Mouse (Mus musculus) forebrain, postnatal 0 days (tissue): ENCODE results near the gene Lmx1a. TPM values are rescaled to one million over a fixed set of nuclear protein-coding genes. Genes with fewer than 3 reads are reported as not detected.

Source experiments
- ATAC-seq: fragments of 200-750 bp; cut with Nextera tagmentation; 2 replicates; pipeline ENCODE4 v1.8.0; 2017; ENCODE audit warnings: mild to moderate bottlenecking, moderate library complexity
- DNase-seq: peaks from one replicate; pipeline ENCODE4 v3.0.0-alpha.2; 2015
- H3K27ac ChIP-seq: fragments of 300-500 bp; sonication (generic); 2 replicates; pipeline ENCODE4 v1.5.1; 2014; ENCODE audit warnings: low read depth, mild to moderate bottlenecking, antibody characterized with exemption, low read length, moderate library complexity, mixed read lengths
- H3K27me3 ChIP-seq: fragments of 300-500 bp; sonication (generic); 2 replicates; pipeline ENCODE4 v1.6.1; 2014; ENCODE audit warnings: mild to moderate bottlenecking, low read length, mixed read lengths; ENCODE audit not compliant: insufficient read depth
- H3K36me3 ChIP-seq: fragments of 300-500 bp; sonication (generic); 2 replicates; pipeline ENCODE4 v1.6.1; 2014; ENCODE audit warnings: mild to moderate bottlenecking, moderate library complexity; ENCODE audit not compliant: insufficient read depth
- H3K4me1 ChIP-seq: fragments of 300-500 bp; sonication (generic); 2 replicates; pipeline ENCODE4 v1.6.1; 2014; ENCODE audit warnings: antibody characterized with exemption; ENCODE audit not compliant: insufficient read depth
- H3K4me2 ChIP-seq: fragments of 300-500 bp; sonication (generic); 2 replicates; pipeline ENCODE4 v1.6.1; 2014; ENCODE audit warnings: low read depth, mild to moderate bottlenecking, moderate library complexity
- H3K4me3 ChIP-seq: fragments of 300-500 bp; sonication (generic); 2 replicates; pipeline ENCODE4 v1.5.1; 2014; ENCODE audit warnings: low read depth, low read length, mixed read lengths
- H3K9ac ChIP-seq: fragments of 300-500 bp; sonication (generic); 2 replicates; pipeline ENCODE4 v1.6.1; 2014; ENCODE audit warnings: mild to moderate bottlenecking
- H3K9me3 ChIP-seq: fragments of 300-500 bp; sonication (generic); 2 replicates; pipeline ENCODE4 v1.6.1; 2016; ENCODE audit warnings: low read length
- CTCF ChIP-seq: sonication (generic); IDR thresholded peaks from 2 replicates; pipeline ENCODE4 v1.5.1; 2016; ENCODE audit warnings: antibody characterized with exemption, control low read depth, low read depth
- WGBS: fragments of 180-500 bp; shearing (Covaris S2); extraction: QIAGEN DNeasy Blood & Tissue Kit; methylation state at CpG from one replicate; pipeline ENCODE4 v1.1.7; 2014; 5-methylcytosine and 5-hydroxymethylcytosine counted together
- polyA plus RNA-seq: library from polyadenylated mRNA; unstranded; fragments of >200 nt; fragmentation: Nextera tagmentation; extraction: Ambion mirVana; gene quantifications from 2 replicates; pipeline ENCODE4 v1.2.1, GENCODE M21; 2015
- total RNA-seq: library from RNA; depleted of rRNA; stranded (reverse); fragments of >200 nt; gene quantifications from 2 replicates; pipeline ENCODE4 v1.2.3, GENCODE M21; 2014

Lmx1a gene
- total and polyA plus RNA-seq, 2 experiments from 2014 or later, result 1.5 to 5.2 TPM

- WGBS, result 3% methylated on average over 19 of the region's 19 CpGs
- H3K4me3 ChIP-seq, result peak overlapping the region; percentile 29
- DNase-seq, result no peak
- TF ChIP-seq CTCF, result no peak
- H3K36me3 ChIP-seq, result no peaks in the 10 kb centered on the region
- ATAC-seq, result peak; percentile 83
- peaks cover 5% of the 10 kb centered on the region; the same call in 1 of the 2 replicates for H3K27me3 ChIP-seq
- no peak overlapping the region for H3K27ac ChIP-seq
- H3K4me2 ChIP-seq, result peak overlapping the region; percentile 58
- no peaks in the 10 kb centered on the region for H3K4me1 ChIP-seq
- peak overlapping the region; percentile 40 for H3K9ac ChIP-seq
- no peaks in the 10 kb centered on the region for H3K9me3 ChIP-seq
Observed at GRCm38 (mm10) chr1:167661123-167661522, 27.9 kb upstream of the Lmx1a start.

- Histone ChIP-seq H3K36me3 (no peaks in the 10 kb centered on the region), H3K4me3 (no peak overlapping the region), H3K4me1 (no peaks in the 10 kb centered on the region), H3K9ac (no peak overlapping the region), H3K27me3 (peaks cover 5% of the 10 kb centered on the region; the same call in 1 of the 2 replicates), H3K27ac (no peak overlapping the region), H3K4me2 (no peak overlapping the region), H3K9me3 (no peaks in the 10 kb centered on the region)
- no peak for DNase-seq
- 33% methylated on average over 5 of the region's 5 CpGs for WGBS
- ATAC-seq, result no peak
- no peak for TF ChIP-seq CTCF
Observed at GRCm38 (mm10) chr1:167663136-167663535, 25.9 kb upstream of the Lmx1a start.

- H3K27ac ChIP-seq, result no peak overlapping the region
- WGBS, result 33% methylated on average over 6 of the region's 6 CpGs
- H3K4me2 ChIP-seq, result no peak overlapping the region
- no peaks in the 10 kb centered on the region for H3K36me3 ChIP-seq
- no peak overlapping the region for H3K4me3 ChIP-seq
- ATAC-seq (no peak), DNase-seq (peak; percentile 60)
- H3K9ac ChIP-seq, result no peak overlapping the region
- peaks cover 14% of the 10 kb centered on the region; the same call in 1 of the 2 replicates for H3K27me3 ChIP-seq
- peak; percentile 79 for TF ChIP-seq CTCF
- no peaks in the 10 kb centered on the region for H3K4me1 ChIP-seq
- no peaks in the 10 kb centered on the region for H3K9me3 ChIP-seq
Observed at GRCm38 (mm10) chr1:167669796-167670195, 19.2 kb upstream of the Lmx1a start.

- Histone ChIP-seq H3K27ac (no peak overlapping the region), H3K36me3 (no peaks in the 10 kb centered on the region), H3K27me3 (peaks cover 14% of the 10 kb centered on the region; the same call in 1 of the 2 replicates), H3K4me2 (no peak overlapping the region), H3K4me3 (no peak overlapping the region), H3K9me3 (no peaks in the 10 kb centered on the region), H3K4me1 (no peaks in the 10 kb centered on the region), H3K9ac (no peak overlapping the region)
- no peak for ATAC-seq
- no peak for DNase-seq
- WGBS, result 28% methylated on average over 17 of the region's 17 CpGs
- TF ChIP-seq CTCF, result no peak
Observed at GRCm38 (mm10) chr1:167672433-167672987, 16.5 kb upstream of the Lmx1a start.

GRCm38 (mm10) chr1:167679061-167679460, 10.0 kb upstream of the Lmx1a start:
- Histone ChIP-seq H3K36me3 (no peaks in the 10 kb centered on the region), H3K4me2 (no peak overlapping the region), H3K9ac (no peak overlapping the region), H3K27me3 (no peaks in the 10 kb centered on the region), H3K4me1 (no peaks in the 10 kb centered on the region), H3K4me3 (no peak overlapping the region), H3K27ac (no peak overlapping the region), H3K9me3 (peaks cover 5% of the 10 kb centered on the region)
- no peak for TF ChIP-seq CTCF
- ATAC-seq (no peak), DNase-seq (no peak)
- 92% methylated on average over 6 of the region's 6 CpGs for WGBS

- H3K27ac ChIP-seq, result no peak overlapping the region
- ATAC-seq, result no peak
- H3K4me3 ChIP-seq, result 0 out of 2 replicates have a peak overlapping the region, but pooled peaks have one; percentile 37
- H3K27me3 ChIP-seq, result peaks cover 64% of the 10 kb centered on the region
- H3K9me3 ChIP-seq, result peaks cover 6% of the 10 kb centered on the region; the same call in 1 of the 2 replicates
- no peak for DNase-seq
- H3K36me3 ChIP-seq, result no peaks in the 10 kb centered on the region
- no peaks in the 10 kb centered on the region for H3K4me1 ChIP-seq
- peak overlapping the region; percentile 58; the same call in 1 of the 2 replicates for H3K4me2 ChIP-seq
- no peak overlapping the region for H3K9ac ChIP-seq
- WGBS, result 2% methylated on average over 8 of the region's 8 CpGs
- no peak for TF ChIP-seq CTCF
Observed at GRCm38 (mm10) chr1:167688001-167688346, 1.1 kb upstream of the Lmx1a start.

GRCm38 (mm10) chr1:167688347-167689231, 448 bp upstream of the Lmx1a start:
- peak overlapping the region; percentile 58 for H3K4me2 ChIP-seq
- peak overlapping the region; percentile 37 for H3K4me3 ChIP-seq
- 2% methylated on average over 85 of the region's 98 CpGs for WGBS
- H3K4me1 ChIP-seq, result no peaks in the 10 kb centered on the region
- peaks cover 6% of the 10 kb centered on the region; the same call in 1 of the 2 replicates for H3K9me3 ChIP-seq
- no peaks in the 10 kb centered on the region for H3K36me3 ChIP-seq
- H3K9ac ChIP-seq, result 0 out of 2 replicates have a peak overlapping the region, but pooled peaks have one; percentile 10
- H3K27me3 ChIP-seq, result peaks cover 65% of the 10 kb centered on the region
- DNase-seq, result peak; percentile 25
- peak; percentile 39 for ATAC-seq
- no peak overlapping the region for H3K27ac ChIP-seq
- TF ChIP-seq CTCF, result no peak
